In genomic region chr5:110841046-110841862, GRCm38 (mm10) we compare ENCODE assay signal across 8 mouse cellular contexts. TPM values are rescaled to one million over a fixed set of nuclear protein-coding genes. Genes with fewer than 3 reads are reported as not detected.
A peak's percentile ranks its signal among the peaks of the same experiment; 100 is the strongest.
DNase-seq lines count a peak whose midpoint lies in the region; ATAC-seq and TF ChIP-seq lines count a peak whose summit lies in the region.

No protein-coding gene starts in this region.

- DNase-seq in cerebellum, adult 11 months, result peak; percentile 10
- DNase-seq in cerebellum, postnatal 25 days, result no peak
- no peak for DNase-seq in lung, embryonic 14.5 days
- no peak for DNase-seq in lung, postnatal 14 days
- peak; percentile 16 to 66 for DNase-seq in spleen, postnatal 4 days (ENCODE audit: low spot score in 2 of 2)
- DNase-seq in frontal cortex, postnatal 14 days (ENCODE audit: low spot score in 2 of 2), result no peak
- no peak for DNase-seq in lung, postnatal 4 days

- 0 out of 2 replicates have a peak overlapping the region, but pooled peaks have one; percentile 73 for H3K4me3 ChIP-seq in lung, embryonic 14.5 days (ENCODE audit: low read depth, low read length)
- peak overlapping the region; percentile 75; the same call in 1 of the 2 replicates for H3K4me3 ChIP-seq in embryonic facial prominence, embryonic 12.5 days

- H3K27ac ChIP-seq in lung, embryonic 14.5 days (ENCODE audit: low read depth), result no peak overlapping the region
- no peak overlapping the region for H3K27ac ChIP-seq in embryonic facial prominence, embryonic 12.5 days

- H3K9me3 ChIP-seq in lung, embryonic 14.5 days (ENCODE audit: low read depth, low read length), result no peaks in the 10 kb centered on the region
- H3K9me3 ChIP-seq in embryonic facial prominence, embryonic 12.5 days, result no peaks in the 10 kb centered on the region

- no peaks in the 10 kb centered on the region for H3K27me3 ChIP-seq in lung, embryonic 14.5 days (ENCODE audit: insufficient read depth, low read length)
- H3K27me3 ChIP-seq in embryonic facial prominence, embryonic 12.5 days, result no peaks in the 10 kb centered on the region

- ATAC-seq in lung, embryonic 14.5 days (ENCODE audit: insufficient read depth), result no peak
- no peak for ATAC-seq in embryonic facial prominence, embryonic 12.5 days (ENCODE audit: insufficient number of reproducible peaks, insufficient read depth, low FRiP score, low TSS enrichment)

- no peaks in the 10 kb centered on the region for H3K4me1 ChIP-seq in lung, embryonic 14.5 days (ENCODE audit: insufficient read depth)
- H3K4me1 ChIP-seq in embryonic facial prominence, embryonic 12.5 days, result peaks cover 8% of the 10 kb centered on the region; the same call in 1 of the 2 replicates

- no peak for TF ChIP-seq CTCF in lung, embryonic 14.5 days (IDR thresholded peaks at IDR 0.05; ENCODE audit: low read depth)

- WGBS in lung, embryonic 14.5 days, result 90% methylated on average over 14 of the region's 14 CpGs
- WGBS in embryonic facial prominence, embryonic 12.5 days, result 90% methylated on average over 14 of the region's 14 CpGs

- peaks cover 26% of the 10 kb centered on the region for H3K36me3 ChIP-seq in lung, embryonic 14.5 days (ENCODE audit: insufficient read depth)
- peaks cover 26% of the 10 kb centered on the region; the same call in 1 of the 2 replicates for H3K36me3 ChIP-seq in embryonic facial prominence, embryonic 12.5 days

- H3K4me2 ChIP-seq in lung, embryonic 14.5 days, result peak overlapping the region; percentile 60
- H3K4me2 ChIP-seq in embryonic facial prominence, embryonic 12.5 days (replicated peaks), result 0 out of 2 replicates have a peak overlapping the region, but pooled peaks have one; percentile 66

- H3K9ac ChIP-seq in lung, embryonic 14.5 days, result no peak overlapping the region
- H3K9ac ChIP-seq in embryonic facial prominence, embryonic 12.5 days, result no peak overlapping the region

RNA-seq across cellular contexts. Expression of gene Chek2, which starts 1.5 kb away (rescaled TPM):
- polyA plus RNA-seq in lung, embryonic 14.5 days (2014; fragmentation: Nextera tagmentation; extraction: Ambion mirVana), result 32.0 and 33.8 TPM in 2 replicates
- 26.7 and 30.2 TPM in 2 replicates for polyA plus RNA-seq in embryonic facial prominence, embryonic 12.5 days (2016; fragmentation: Nextera tagmentation; extraction: Ambion mirVana)

RNA-seq across cellular contexts. Expression of gene Hscb, which starts 1.7 kb away (rescaled TPM):
- 25.6 and 28.1 TPM in 2 replicates for polyA plus RNA-seq in lung, embryonic 14.5 days (2014; fragmentation: Nextera tagmentation; extraction: Ambion mirVana)
- polyA plus RNA-seq in embryonic facial prominence, embryonic 12.5 days (2016; fragmentation: Nextera tagmentation; extraction: Ambion mirVana), result 27.1 and 31.3 TPM in 2 replicates

RNA-seq across cellular contexts. Expression of gene Ulk1, which starts 31.4 kb away (rescaled TPM):
- 35.1 and 39.2 TPM in 2 replicates for polyA plus RNA-seq in lung, embryonic 14.5 days (2014; fragmentation: Nextera tagmentation; extraction: Ambion mirVana)
- 26.5 and 28.1 TPM in 2 replicates for polyA plus RNA-seq in embryonic facial prominence, embryonic 12.5 days (2016; fragmentation: Nextera tagmentation; extraction: Ambion mirVana)

RNA-seq across cellular contexts. Expression of gene Ttc28, which starts 38.3 kb away (rescaled TPM):
- polyA plus RNA-seq in lung, embryonic 14.5 days (2014; fragmentation: Nextera tagmentation; extraction: Ambion mirVana), result 15.2 and 15.3 TPM in 2 replicates
- 21.2 and 23.4 TPM in 2 replicates for polyA plus RNA-seq in embryonic facial prominence, embryonic 12.5 days (2016; fragmentation: Nextera tagmentation; extraction: Ambion mirVana)

Comparison
In these comparisons a context has a peak if more than half of its experiments do, and no peak if none do; other contexts are left out.
1. DNase-seq: peak in cerebellum, adult 11 months (single experiment) and spleen, postnatal 4 days (2 of 2); none in cerebellum, postnatal 25 days (0 of 2), lung, embryonic 14.5 days (single experiment), lung, postnatal 14 days (single experiment), frontal cortex, postnatal 14 days (0 of 2) and lung, postnatal 4 days (0 of 2).